Mouse (Mus musculus): ENCODE data around the gene M1ap. TPM values are rescaled to one million over a fixed set of nuclear protein-coding genes. Genes with fewer than 3 reads are reported as not detected.
A peak's percentile ranks its signal among the peaks of the same experiment; 100 is the strongest.

Gene M1ap
- polyA plus RNA-seq, 1 experiment from 2014 or later, result 0.26 TPM

GRCm38 (mm10) chr6:82969249-82970084 is 22.8 kb downstream of the M1ap start:
- ATAC-seq (ENCODE audit: insufficient read depth, low FRiP score), result no peak
- H3K36me3 ChIP-seq (ENCODE audit: control insufficient read depth, insufficient read depth, low read length), result no peaks in the 10 kb centered on the region
- no peaks in the 10 kb centered on the region for H3K27me3 ChIP-seq (ENCODE audit: control insufficient read depth, insufficient read depth, low read length)
- 56% methylated on average over 6 of the region's 6 CpGs for WGBS
- H3K4me3 ChIP-seq (replicated peaks; ENCODE audit: low read length), result no peak overlapping the region
- no peak overlapping the region for H3K4me2 ChIP-seq (ENCODE audit: low read depth, low read length)
- no peaks in the 10 kb centered on the region for H3K9me3 ChIP-seq (replicated peaks; ENCODE audit: control insufficient read depth, low read length)
- no peaks in the 10 kb centered on the region for H3K4me1 ChIP-seq (ENCODE audit: control insufficient read depth, insufficient read depth, low read length)
- no peak overlapping the region for H3K9ac ChIP-seq (ENCODE audit: low read length)
- no peak overlapping the region for H3K27ac ChIP-seq (ENCODE audit: low read length)

- Histone ChIP-seq H3K4me1 (ENCODE audit: control insufficient read depth, insufficient read depth, low read length) (no peaks in the 10 kb centered on the region), H3K9ac (ENCODE audit: low read length) (no peak overlapping the region), H3K4me2 (ENCODE audit: low read depth, low read length) (no peak overlapping the region), H3K27me3 (ENCODE audit: control insufficient read depth, insufficient read depth, low read length) (no peaks in the 10 kb centered on the region), H3K4me3 (replicated peaks; ENCODE audit: low read length) (no peak overlapping the region), H3K27ac (ENCODE audit: low read length) (no peak overlapping the region), H3K9me3 (replicated peaks; ENCODE audit: control insufficient read depth, low read length) (no peaks in the 10 kb centered on the region), H3K36me3 (ENCODE audit: control insufficient read depth, insufficient read depth, low read length) (no peaks in the 10 kb centered on the region)
- peak; percentile 66; the same call in 1 of the 2 replicates for ATAC-seq (ENCODE audit: insufficient read depth, low FRiP score)
- 8% methylated on average over 5 of the region's 5 CpGs for WGBS
Measured at GRCm38 (mm10) chr6:82971031-82971430, 24.3 kb downstream of the M1ap start.

- Histone ChIP-seq H3K36me3 (ENCODE audit: control insufficient read depth, insufficient read depth, low read length) (no peaks in the 10 kb centered on the region), H3K27me3 (ENCODE audit: control insufficient read depth, insufficient read depth, low read length) (no peaks in the 10 kb centered on the region), H3K27ac (ENCODE audit: low read length) (no peak overlapping the region), H3K4me2 (ENCODE audit: low read depth, low read length) (0 out of 2 replicates have a peak overlapping the region, but pooled peaks have one; percentile 10), H3K9me3 (replicated peaks; ENCODE audit: control insufficient read depth, low read length) (no peaks in the 10 kb centered on the region), H3K4me1 (ENCODE audit: control insufficient read depth, insufficient read depth, low read length) (0 out of 2 replicates have a peak, but pooled peaks cover 3% of the 10 kb centered on the region), H3K9ac (ENCODE audit: low read length) (no peak overlapping the region), H3K4me3 (replicated peaks; ENCODE audit: low read length) (no peak overlapping the region)
- WGBS, result 14% methylated on average over 9 of the region's 9 CpGs
- ATAC-seq (ENCODE audit: insufficient read depth, low FRiP score), result no peak; the same call in 1 of the 2 replicates
Measured at GRCm38 (mm10) chr6:82987411-82987971, 40.8 kb downstream of the M1ap start.

DNA sequence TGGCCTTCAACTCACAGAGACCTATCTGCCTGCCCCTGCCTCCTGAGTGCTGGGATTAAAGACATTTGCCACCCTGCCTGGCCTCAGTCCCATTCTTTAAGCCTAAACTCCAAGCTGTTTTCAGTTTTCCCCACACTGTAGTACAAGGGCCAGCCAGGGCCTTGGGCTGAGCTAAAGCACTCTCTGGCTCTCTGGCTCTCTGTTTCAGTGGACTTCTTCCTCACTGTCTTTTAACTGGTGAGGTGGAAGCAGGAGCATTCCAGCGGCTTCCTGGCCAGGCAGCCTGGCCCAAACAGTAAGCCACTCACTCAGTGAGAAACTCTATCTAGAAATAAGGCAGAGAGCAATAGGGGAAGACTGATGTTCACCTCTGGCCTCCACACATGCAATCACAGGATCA is 47.0 kb downstream of the M1ap start:
- H3K4me1 ChIP-seq (ENCODE audit: control insufficient read depth, insufficient read depth, low read length), result peaks cover 4% of the 10 kb centered on the region; the same call in 1 of the 2 replicates
- H3K4me2 ChIP-seq (ENCODE audit: low read depth, low read length), result no peak overlapping the region
- no peaks in the 10 kb centered on the region for H3K9me3 ChIP-seq (replicated peaks; ENCODE audit: control insufficient read depth, low read length)
- no peaks in the 10 kb centered on the region for H3K36me3 ChIP-seq (ENCODE audit: control insufficient read depth, insufficient read depth, low read length)
- H3K9ac ChIP-seq (ENCODE audit: low read length), result no peak overlapping the region
- H3K27me3 ChIP-seq (ENCODE audit: control insufficient read depth, insufficient read depth, low read length), result no peaks in the 10 kb centered on the region
- no peak for ATAC-seq (ENCODE audit: insufficient read depth, low FRiP score)
- no peak overlapping the region for H3K4me3 ChIP-seq (replicated peaks; ENCODE audit: low read length)
- WGBS, result 38% methylated on average over 1 of the region's 1 CpGs
- no peak overlapping the region for H3K27ac ChIP-seq (ENCODE audit: low read length)

GRCm38 (mm10) chr6:82994372-82994771 is 47.7 kb downstream of the M1ap start:
- Histone ChIP-seq H3K36me3 (ENCODE audit: control insufficient read depth, insufficient read depth, low read length) (no peaks in the 10 kb centered on the region), H3K4me1 (ENCODE audit: control insufficient read depth, insufficient read depth, low read length) (peaks cover 4% of the 10 kb centered on the region; the same call in 1 of the 2 replicates), H3K4me2 (ENCODE audit: low read depth, low read length) (no peak overlapping the region), H3K9me3 (replicated peaks; ENCODE audit: control insufficient read depth, low read length) (no peaks in the 10 kb centered on the region), H3K27me3 (ENCODE audit: control insufficient read depth, insufficient read depth, low read length) (no peaks in the 10 kb centered on the region), H3K9ac (ENCODE audit: low read length) (no peak overlapping the region), H3K4me3 (replicated peaks; ENCODE audit: low read length) (no peak overlapping the region), H3K27ac (ENCODE audit: low read length) (no peak overlapping the region)
- 68% methylated on average over 7 of the region's 7 CpGs for WGBS
- no peak for ATAC-seq (ENCODE audit: insufficient read depth, low FRiP score)

- no peaks in the 10 kb centered on the region for H3K9me3 ChIP-seq (replicated peaks; ENCODE audit: control insufficient read depth, low read length)
- peak overlapping the region; percentile 44 for H3K4me2 ChIP-seq (ENCODE audit: low read depth, low read length)
- H3K4me3 ChIP-seq (replicated peaks; ENCODE audit: low read length), result peak overlapping the region; percentile 24
- H3K9ac ChIP-seq (ENCODE audit: low read length), result peak overlapping the region; percentile 56
- H3K27ac ChIP-seq (ENCODE audit: low read length), result peak overlapping the region; percentile 56; the same call in 1 of the 2 replicates
- H3K27me3 ChIP-seq (ENCODE audit: control insufficient read depth, insufficient read depth, low read length), result no peaks in the 10 kb centered on the region
- 10% methylated on average over 11 of the region's 11 CpGs for WGBS
- ATAC-seq (ENCODE audit: insufficient read depth, low FRiP score), result peak; percentile 94
- H3K36me3 ChIP-seq (ENCODE audit: control insufficient read depth, insufficient read depth, low read length), result no peaks in the 10 kb centered on the region
- H3K4me1 ChIP-seq (ENCODE audit: control insufficient read depth, insufficient read depth, low read length), result peaks cover 4% of the 10 kb centered on the region; the same call in 1 of the 2 replicates
Measured at GRCm38 (mm10) chr6:82996740-82997315, 50.1 kb downstream of the M1ap start.

DNA sequence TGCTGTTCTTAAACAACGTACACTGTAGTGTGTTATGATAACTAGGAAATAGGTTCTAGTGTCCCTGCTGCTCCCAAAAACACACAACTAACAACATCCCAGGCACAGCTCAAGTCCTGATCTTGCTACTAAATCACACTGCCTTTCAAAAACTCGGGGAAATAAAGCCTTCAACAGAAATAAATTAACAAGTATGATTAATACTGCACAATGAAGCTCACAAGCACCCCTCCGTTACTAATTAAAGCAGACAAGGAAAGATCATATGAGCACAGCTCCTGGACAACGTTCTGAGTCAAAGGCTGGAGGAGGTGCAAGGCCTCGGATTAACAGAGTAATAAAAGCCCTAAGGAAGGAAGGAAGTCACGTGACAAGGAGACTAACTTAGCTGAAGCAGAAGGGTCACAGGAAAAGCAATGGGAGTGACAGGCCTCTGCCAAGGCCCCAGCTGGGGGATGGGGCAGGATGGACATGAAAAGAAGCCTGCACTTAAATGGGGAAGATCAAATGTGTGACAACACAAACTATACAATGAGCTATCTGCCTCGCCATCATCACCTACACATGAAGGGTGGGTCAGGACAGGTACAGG is 50.9 kb downstream of the M1ap start:
- no peak overlapping the region for H3K4me2 ChIP-seq (ENCODE audit: low read depth, low read length)
- H3K9me3 ChIP-seq (replicated peaks; ENCODE audit: control insufficient read depth, low read length), result no peaks in the 10 kb centered on the region
- 48% methylated on average over 7 of the region's 7 CpGs for WGBS
- H3K4me3 ChIP-seq (replicated peaks; ENCODE audit: low read length), result no peak overlapping the region
- no peaks in the 10 kb centered on the region for H3K27me3 ChIP-seq (ENCODE audit: control insufficient read depth, insufficient read depth, low read length)
- ATAC-seq (ENCODE audit: insufficient read depth, low FRiP score), result peak; percentile 27; the same call in 1 of the 2 replicates
- H3K27ac ChIP-seq (ENCODE audit: low read length), result peak overlapping the region; percentile 56; the same call in 1 of the 2 replicates
- peaks cover 4% of the 10 kb centered on the region; the same call in 1 of the 2 replicates for H3K4me1 ChIP-seq (ENCODE audit: control insufficient read depth, insufficient read depth, low read length)
- H3K9ac ChIP-seq (ENCODE audit: low read length), result no peak overlapping the region
- H3K36me3 ChIP-seq (ENCODE audit: control insufficient read depth, insufficient read depth, low read length), result no peaks in the 10 kb centered on the region

GRCm38 (mm10) chr6:82998326-82998725 is 51.6 kb downstream of the M1ap start:
- WGBS, result 75% methylated on average over 4 of the region's 4 CpGs
- Histone ChIP-seq H3K9me3 (replicated peaks; ENCODE audit: control insufficient read depth, low read length) (no peaks in the 10 kb centered on the region), H3K9ac (ENCODE audit: low read length) (no peak overlapping the region), H3K4me2 (ENCODE audit: low read depth, low read length) (no peak overlapping the region), H3K27me3 (ENCODE audit: control insufficient read depth, insufficient read depth, low read length) (no peaks in the 10 kb centered on the region), H3K4me1 (ENCODE audit: control insufficient read depth, insufficient read depth, low read length) (peaks cover 4% of the 10 kb centered on the region; the same call in 1 of the 2 replicates), H3K27ac (ENCODE audit: low read length) (no peak overlapping the region), H3K36me3 (ENCODE audit: control insufficient read depth, insufficient read depth, low read length) (no peaks in the 10 kb centered on the region), H3K4me3 (replicated peaks; ENCODE audit: low read length) (no peak overlapping the region)
- ATAC-seq (ENCODE audit: insufficient read depth, low FRiP score), result no peak

Measured in stomach, embryonic 16.5 days (tissue).